Mouse (Mus musculus): ENCODE measurements around the gene Gm12248. TPM values are rescaled to one million over a fixed set of nuclear protein-coding genes. Genes with fewer than 3 reads are reported as not detected.
A peak's percentile ranks its signal among the peaks of the same experiment; 100 is the strongest.

Gm12248 gene
- total RNA-seq, 1 experiment from 2014 or later, result 0.30 TPM

DNA sequence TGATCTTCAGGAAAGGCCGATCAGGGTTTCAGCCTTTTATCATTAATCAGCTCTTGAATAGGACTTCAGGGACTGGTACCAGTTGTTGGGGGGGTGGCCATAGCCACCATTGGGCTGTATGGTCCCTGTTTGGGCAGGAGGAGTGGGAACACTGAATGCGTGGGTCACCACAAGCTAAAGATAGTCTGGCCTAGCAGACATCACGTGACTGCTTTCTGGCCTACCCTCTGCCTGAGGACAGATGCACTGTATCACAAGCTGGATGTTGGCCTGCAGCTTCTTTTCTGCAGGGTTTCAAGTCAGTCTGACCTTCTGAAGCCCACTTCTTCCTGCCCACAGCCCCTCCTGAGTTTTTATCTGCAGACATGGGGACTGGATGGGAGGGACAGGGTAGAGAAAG is 59.3 kb downstream of the Gm12248 start:
- DNase-seq, result no peak

DNA sequence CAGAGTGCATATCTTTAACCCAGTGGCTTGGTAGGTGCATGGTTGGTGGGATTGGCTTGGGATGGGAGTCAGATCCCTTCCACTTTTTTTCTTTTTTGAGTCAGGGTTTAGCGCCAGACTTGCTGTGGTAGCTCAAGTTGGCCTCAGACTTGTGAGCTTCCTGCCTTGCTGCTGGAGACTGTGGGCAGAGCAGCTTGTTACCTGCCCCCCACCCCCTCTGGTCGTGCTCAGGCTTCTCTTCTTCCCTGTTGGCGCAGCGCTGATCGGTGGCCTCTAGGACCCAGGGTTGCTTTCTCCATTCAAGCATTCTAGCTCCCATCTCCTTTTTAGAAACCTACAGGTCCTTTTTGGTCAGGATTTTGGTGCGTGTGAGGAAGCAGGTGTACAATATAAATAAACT is 61.8 kb downstream of the Gm12248 start:
- no peak for DNase-seq

DNA sequence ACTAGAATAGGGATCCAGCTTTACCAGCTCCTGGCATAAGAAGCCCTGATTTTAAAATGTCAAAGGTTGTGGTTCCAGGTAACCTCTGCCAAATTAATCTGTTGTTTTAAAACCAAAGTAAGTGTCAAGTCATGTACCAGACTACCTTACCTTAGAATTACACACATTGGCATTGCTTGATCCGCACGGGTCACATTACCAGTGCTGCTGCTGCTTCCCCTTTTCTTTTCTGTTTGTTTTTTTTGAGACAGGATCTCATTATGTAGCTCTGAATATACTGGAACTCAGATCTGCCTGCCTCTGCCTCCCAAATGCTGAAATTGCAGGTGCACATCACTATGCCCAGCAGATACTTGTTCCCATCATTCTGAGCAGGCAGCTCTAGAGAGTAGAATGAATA is 63.1 kb downstream of the Gm12248 start:
- DNase-seq, result no peak

DNA sequence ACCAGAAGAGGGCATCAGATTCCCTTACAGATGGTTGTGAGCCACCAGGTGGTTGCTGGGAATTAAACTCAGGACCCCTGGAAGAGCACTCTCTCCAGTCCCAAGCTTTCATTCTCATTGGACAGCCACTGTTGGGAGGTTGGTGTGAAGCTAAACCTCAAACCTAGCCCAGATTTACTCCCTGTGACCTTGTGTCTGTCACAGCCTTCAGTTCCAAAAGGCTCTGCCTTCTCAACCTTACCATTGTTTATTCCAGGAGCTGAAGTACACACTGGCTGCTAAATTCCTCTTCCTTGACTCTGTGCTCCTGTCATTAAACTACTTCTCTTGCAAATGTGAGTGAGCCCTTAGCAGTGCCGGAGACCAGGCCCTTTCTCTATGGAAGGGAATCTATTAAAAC is 64.0 kb downstream of the Gm12248 start:
- no peak for DNase-seq

DNA sequence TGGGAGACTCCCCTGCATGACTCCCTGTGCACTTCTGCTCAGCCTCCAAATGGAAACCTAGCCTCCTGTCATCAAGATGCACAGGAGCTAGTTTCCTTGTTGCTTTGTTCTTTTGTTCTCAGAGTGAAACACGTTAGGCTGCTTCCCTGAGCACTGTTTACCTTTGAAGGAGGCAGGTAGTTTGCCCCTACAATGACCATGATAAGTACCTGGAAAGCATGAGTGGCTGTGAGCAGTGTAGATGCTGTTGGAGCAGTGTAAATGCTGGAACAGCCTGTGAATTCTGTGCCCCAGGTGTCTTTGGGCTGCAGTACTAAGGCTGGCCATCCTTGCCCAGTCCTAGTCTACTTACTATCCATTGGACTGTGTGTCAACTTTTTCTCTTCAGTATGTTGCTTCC is 66.1 kb downstream of the Gm12248 start:
- no peak for DNase-seq

DNA sequence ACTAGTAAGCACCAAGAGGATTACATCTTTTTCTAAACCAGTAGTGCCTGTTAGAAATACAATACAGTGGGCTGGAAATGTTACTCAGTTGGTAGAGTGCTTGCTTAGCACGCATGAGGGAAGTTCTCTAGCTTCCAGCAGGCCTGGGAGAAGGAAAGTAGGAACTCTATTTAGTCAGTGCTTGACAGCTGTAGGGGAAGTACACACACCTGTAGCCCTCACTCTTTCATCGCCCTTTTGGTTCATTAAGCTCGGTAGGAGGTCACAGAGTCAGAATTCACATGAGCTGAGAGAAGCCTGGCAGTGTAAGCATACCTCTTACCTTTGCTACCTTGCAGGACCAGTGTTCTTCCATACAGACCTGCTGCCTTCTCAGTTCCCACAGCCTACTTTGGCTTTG is 66.6 kb downstream of the Gm12248 start:
- DNase-seq, result no peak

DNA sequence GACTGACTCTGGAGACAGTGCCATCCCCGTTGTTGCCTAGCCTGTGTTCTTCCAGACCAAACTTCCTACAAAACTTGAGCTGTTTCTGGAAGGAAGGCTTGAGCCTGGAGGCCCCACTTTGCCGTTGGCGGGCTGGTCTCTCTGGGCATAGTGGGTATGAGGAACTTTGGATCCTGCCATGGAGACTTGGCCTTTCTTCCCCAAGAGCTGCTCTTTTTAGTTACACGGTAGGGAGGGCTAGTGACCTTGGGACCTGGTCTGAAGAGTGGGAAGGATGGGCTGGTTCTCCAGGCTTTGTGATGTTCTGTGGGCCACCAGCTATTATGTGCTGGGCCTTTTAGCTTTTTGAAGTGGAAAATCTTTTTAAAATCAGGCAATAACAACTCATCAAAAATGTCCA is 67.1 kb downstream of the Gm12248 start:
- DNase-seq, result no peak

DNA sequence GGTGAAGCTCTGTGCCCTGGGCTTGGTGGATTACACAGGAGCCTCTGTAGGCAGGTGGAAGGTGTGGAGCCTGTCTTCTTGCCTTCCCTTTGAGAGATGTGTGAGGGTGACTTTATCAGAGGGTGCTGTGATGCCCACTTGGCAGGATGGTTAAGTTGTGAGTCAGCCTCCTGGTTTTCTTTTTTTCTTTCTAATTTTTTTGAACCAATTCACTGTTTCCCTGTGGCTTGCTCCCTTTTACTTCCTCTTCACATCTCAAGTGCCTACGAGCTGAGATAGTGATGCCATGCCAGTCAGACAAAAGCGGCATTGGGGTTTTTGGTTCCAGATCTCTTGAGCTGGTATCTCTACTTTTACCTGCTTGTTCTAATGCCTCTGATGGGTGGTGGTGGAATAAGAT is 68.3 kb downstream of the Gm12248 start:
- DNase-seq, result no peak

DNA sequence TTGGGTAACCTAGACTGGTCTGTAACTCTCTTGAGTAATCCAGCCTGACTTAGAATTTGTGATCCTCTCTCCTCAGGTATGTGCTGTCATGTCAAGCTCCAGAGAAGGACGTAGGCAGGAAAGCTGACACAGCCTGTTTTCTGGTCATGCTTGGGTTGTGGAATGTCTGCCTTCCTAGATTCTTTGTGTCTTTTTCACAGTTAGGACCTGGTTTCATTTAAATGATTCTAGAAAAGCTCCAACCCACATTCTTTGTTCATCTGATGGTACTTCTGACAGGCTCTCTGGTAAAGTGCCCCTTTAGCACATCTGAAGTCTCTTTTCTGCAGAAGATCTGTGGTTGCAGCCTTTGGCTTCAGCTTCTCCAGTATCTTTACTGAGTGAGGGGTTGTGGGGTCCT is 68.7 kb downstream of the Gm12248 start:
- no peak for DNase-seq

DNA sequence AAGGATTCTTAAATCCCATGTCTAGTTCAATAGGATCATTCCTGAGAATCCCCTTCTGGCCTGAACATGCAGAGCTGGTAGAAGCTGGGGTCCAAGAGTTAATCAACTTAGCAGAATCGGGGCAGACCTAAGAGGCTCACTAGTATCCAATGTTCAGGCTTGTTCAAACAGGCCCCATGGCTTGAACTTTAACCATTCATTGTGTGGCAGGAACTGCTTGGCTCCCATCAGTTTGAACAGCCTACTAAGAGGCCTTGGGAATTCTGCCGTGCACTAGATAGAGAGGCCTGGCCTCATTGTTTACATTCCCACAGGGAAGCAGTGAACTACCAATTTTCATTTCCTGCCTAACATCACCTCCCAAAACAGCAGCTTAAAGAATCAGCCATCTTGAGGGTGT is 71.3 kb downstream of the Gm12248 start:
- DNase-seq, result no peak

DNA sequence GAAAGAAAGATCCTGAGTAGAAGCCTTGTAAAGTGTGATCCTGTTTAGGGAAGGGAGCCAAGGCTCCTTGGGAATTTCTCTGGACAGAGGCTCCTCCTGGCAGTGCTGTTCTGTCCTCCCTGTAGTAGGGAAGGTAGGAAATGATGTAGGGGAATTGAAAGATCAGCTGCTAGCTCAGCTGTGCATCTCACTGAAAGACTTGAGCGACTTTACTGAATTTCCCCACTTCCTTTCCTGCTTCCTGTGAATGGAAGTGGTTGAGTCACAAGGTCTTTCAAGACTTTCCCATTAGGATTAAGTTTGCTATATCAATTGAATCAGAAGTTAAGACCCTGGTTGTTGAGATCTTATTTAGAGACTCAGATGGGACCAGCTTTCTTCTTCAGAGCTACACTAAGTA is 71.8 kb downstream of the Gm12248 start:
- no peak for DNase-seq

DNA sequence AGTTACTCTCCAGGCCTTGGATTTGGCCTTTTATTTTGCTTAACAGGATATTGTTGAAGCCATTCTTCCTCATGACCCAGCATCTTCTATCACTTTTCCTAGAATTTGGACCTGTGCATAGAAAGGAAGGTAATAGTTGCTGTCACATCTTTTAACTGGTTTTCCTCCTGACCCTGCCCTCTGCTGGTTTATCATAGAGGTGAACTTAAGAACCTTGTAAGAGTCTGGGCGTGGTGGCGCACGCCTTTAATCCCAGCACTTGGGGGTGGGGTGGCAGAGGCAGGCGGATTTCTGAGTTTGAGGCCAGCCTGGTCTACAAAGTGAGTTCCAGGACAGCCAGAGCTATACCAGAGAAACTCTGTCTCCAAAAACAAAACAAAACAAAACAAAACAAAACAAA is 74.2 kb downstream of the Gm12248 start:
- no peak for DNase-seq

DNA sequence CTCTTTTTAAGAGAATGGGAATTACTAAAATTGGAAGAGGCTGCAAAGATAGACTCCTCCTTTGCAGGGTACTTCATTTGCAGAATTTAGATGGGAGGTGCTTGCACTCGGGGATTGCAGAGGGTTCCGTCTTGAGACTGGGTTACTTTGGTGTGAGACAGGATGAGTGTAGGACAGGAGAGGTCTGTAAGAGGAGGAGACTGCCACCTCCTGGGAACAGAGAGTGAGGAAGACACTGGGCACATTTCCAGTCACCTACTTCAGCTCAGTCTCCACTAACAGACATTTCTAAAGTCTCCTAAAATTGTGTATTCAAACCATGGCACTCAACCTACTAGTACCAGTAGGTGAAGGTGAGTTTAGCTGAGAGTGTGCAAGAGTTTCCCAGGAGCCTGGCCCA is 74.6 kb downstream of the Gm12248 start:
- peak; percentile 47 for DNase-seq

DNA sequence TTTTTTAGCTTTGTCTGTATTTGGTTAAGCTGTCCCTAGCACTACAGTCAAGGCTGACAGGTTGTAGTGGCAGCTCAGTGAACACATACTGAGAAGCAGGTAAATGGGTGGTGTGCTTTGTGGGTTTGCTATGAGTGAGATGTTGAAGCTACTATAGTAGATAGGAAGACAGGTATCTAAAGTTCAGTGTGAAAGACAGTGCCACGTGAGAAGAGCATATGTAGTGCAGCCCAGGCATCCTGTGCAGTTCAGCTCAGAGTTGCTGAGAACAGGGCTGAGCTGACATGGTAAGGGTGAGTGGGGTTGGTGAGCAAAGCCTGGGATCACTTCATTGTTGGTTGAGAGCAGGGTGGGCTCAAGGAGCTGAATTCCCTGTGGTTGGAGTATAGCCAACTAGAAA is 75.5 kb downstream of the Gm12248 start:
- no peak for DNase-seq

DNA sequence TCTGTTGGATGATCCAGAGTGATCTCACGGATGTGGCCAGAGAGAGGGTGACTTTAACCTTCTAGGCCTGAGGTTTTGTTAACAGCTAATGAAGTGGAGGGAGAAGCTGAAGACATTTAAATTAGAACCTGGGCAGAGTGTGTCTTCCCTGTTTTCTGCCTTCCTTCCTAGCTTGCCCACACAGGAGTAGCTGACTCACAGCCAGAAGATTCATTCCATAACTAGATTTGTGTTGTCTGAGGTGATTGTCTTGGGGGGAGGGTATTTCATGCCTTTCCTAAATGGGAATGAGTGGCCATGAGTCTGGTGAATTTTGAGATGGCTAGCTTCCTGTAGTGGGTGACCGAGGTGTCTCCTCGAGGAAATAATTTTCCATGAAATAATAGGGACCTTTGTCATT is 76.6 kb downstream of the Gm12248 start:
- DNase-seq, result no peak

DNA sequence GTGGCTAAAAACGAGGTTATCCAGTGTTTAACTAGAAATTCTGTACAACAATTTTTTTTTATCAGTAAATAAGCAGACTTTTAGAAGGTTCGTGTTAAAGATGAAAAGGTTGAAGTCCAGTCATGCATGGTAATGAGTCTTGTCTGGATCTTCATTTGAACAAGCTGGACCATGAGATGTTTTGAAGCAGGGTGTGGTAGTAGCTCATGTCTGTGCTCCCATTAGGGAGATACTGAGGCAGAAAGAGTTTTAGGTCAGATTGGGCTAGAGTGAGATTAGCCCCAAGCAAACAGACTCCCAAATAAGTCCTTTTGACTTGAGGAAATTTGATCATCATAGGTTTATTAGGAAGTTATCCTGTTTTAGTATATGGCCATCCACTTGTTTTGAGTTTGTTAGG is 77.6 kb downstream of the Gm12248 start:
- no peak for DNase-seq

DNA sequence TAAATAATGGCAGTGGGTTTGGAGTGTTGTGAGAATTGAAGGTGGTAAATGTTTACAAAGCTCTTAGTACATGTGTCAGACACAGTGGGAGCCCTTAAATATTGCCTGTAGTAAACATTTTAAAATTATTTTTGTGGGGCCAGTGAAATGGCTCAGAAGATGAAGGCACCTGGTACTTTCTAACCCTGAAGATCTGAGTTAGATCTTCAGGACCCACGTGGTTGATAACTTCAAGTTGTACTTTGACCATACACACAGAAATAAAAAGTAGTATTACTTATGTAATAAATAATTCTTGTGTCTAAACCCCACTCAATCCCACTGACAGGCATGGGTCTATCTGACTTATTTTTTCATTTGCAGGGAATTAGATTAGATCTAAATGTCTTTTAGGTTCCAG is 78.3 kb downstream of the Gm12248 start:
- DNase-seq, result no peak

Other genes with a start within 250 kb of the Gm12248 start
- 95.5 and 95.9 TPM in 2 replicates for gene Larp1, start 84.1 kb downstream of the Gm12248 start, total RNA-seq (2021)
- 45.4 and 49.8 TPM in 2 replicates for gene Cnot8, start 11.0 kb upstream of the Gm12248 start, total RNA-seq (2021)
- gene Gemin5, start 75.4 kb upstream of the Gm12248 start, total RNA-seq (2021), result 20.2 and 23.4 TPM in 2 replicates
- gene Mrpl22, start 78.5 kb upstream of the Gm12248 start, total RNA-seq (2021), result 74.6 and 77.2 TPM in 2 replicates
- 8.5 and 8.9 TPM in 2 replicates for gene Igtp, start 106.4 kb upstream of the Gm12248 start, total RNA-seq (2021)
- 7.1 and 9.2 TPM in 2 replicates for gene Irgm2, start 106.5 kb upstream of the Gm12248 start, total RNA-seq (2021)
- gene 4930438A08Rik, start 181.7 kb upstream of the Gm12248 start, total RNA-seq (2021), result not detected in 2 replicates
- 9.1 and 9.3 TPM in 2 replicates for gene Zfp692, start 213.9 kb upstream of the Gm12248 start, total RNA-seq (2021)
- 56.7 and 59.3 TPM in 2 replicates for gene Zfp672, start 237.2 kb upstream of the Gm12248 start, total RNA-seq (2021)
- gene Sh3bp5l, start 237.6 kb upstream of the Gm12248 start, total RNA-seq (2021), result 38.5 and 47.5 TPM in 2 replicates

Data from adrenal gland, postnatal 14 days (tissue).